Mouse (Mus musculus) ES-E14 (cell line): ENCODE measurements around the gene Tmcc1. TPM values are rescaled to one million over a fixed set of nuclear protein-coding genes. Genes with fewer than 3 reads are reported as not detected.

Experiments
- DNase-seq: peaks from one replicate; pipeline ENCODE4 v3.0.0-alpha.2; 2013; ENCODE audit warnings: low read depth, low spot score
- H3K27ac ChIP-seq: 2 replicates; pipeline ENCODE4 v1.5.1; 2012; ENCODE audit warnings: low read depth, mild to moderate bottlenecking, low read length, moderate library complexity, mixed read lengths; ENCODE audit not compliant: poor library complexity, insufficient read depth, severe bottlenecking
- H3K36me3 ChIP-seq: 2 replicates; pipeline ENCODE4 v1.6.1; 2012; ENCODE audit warnings: mild to moderate bottlenecking, low read length, moderate library complexity, mixed read lengths; ENCODE audit not compliant: control insufficient read depth, poor library complexity, insufficient read depth, severe bottlenecking
- H3K4me1 ChIP-seq, 2 experiments: fragments of 150-350 bp in 1 of 2; sonication (generic) in 1 of 2; 2 replicates each; pipeline ENCODE4 v1.6.1; 2012; ENCODE audit warnings: low read length in 2 of 2, mild to moderate bottlenecking in 1 of 2, mixed read lengths in 1 of 2; ENCODE audit not compliant: control insufficient read depth in 2 of 2, insufficient read depth in 2 of 2, poor library complexity in 1 of 2
- H3K4me3 ChIP-seq, 2 experiments: fragments of 150-350 bp in 1 of 2; sonication (generic) in 1 of 2; 2 replicates each; pipeline ENCODE4 v1.5.1; 2012; ENCODE audit warnings: low read length in 2 of 2, low read depth in 1 of 2, mild to moderate bottlenecking in 1 of 2, mixed read lengths in 1 of 2; ENCODE audit not compliant: insufficient read depth in 1 of 2, poor library complexity in 1 of 2, severe bottlenecking in 1 of 2
- H3K9ac ChIP-seq: 2 replicates; pipeline ENCODE4 v1.6.1; 2012; ENCODE audit warnings: low read depth, mild to moderate bottlenecking, low read length, mixed read lengths; ENCODE audit not compliant: poor library complexity, insufficient read depth, severe bottlenecking
- H3K9me3 ChIP-seq: fragments of 150-350 bp; sonication (generic); 2 replicates; pipeline ENCODE4 v1.6.1; 2012; ENCODE audit warnings: low read depth, mild to moderate bottlenecking, low read length; ENCODE audit not compliant: control insufficient read depth, insufficient read depth
- CHD2 ChIP-seq: IDR thresholded peaks from 2 replicates; pipeline ENCODE4 v1.6.1; 2014; ENCODE audit warnings: mild to moderate bottlenecking, low read depth, low read length, inconsistent platforms
- HCFC1 ChIP-seq: IDR thresholded peaks from 2 replicates; pipeline ENCODE4 v1.6.1; 2012; ENCODE audit warnings: low read length, inconsistent platforms, borderline replicate concordance; ENCODE audit not compliant: insufficient read depth
- MAFK ChIP-seq: IDR thresholded peaks from 2 replicates; pipeline ENCODE4 v1.6.1; 2014; ENCODE audit warnings: mild to moderate bottlenecking, low read depth, low read length, inconsistent platforms; ENCODE audit not compliant: insufficient read depth
- ZC3H11A ChIP-seq: IDR thresholded peaks from 2 replicates; pipeline ENCODE4 v1.6.1; 2012; ENCODE audit warnings: low read depth, mild to moderate bottlenecking, inconsistent platforms, low read length, borderline replicate concordance
- ZNF384 ChIP-seq: IDR thresholded peaks from 2 replicates; pipeline ENCODE4 v1.6.1; 2012; ENCODE audit warnings: low read depth, low read length, inconsistent platforms
- in situ Hi-C, 2 experiments: fragments of 600-800 bp; cut with MboI; formaldehyde crosslinking; loops; one replicate each; pipeline ENCODE4 v1.15.1; 2025; ENCODE audit warnings: low sequenced_read_pairs in 2 of 2, inconsistent platforms in 1 of 2; ENCODE audit not compliant: unreplicated experiment in 2 of 2
- total RNA-seq: library from RNA; depleted of rRNA; stranded (reverse); fragments of 300-350 nt; gene quantifications from 2 replicates; pipeline ENCODE4 v1.2.3, GENCODE M21; 2012

Tmcc1 gene
- total RNA-seq, 1 experiment: 29.3 TPM

DNA sequence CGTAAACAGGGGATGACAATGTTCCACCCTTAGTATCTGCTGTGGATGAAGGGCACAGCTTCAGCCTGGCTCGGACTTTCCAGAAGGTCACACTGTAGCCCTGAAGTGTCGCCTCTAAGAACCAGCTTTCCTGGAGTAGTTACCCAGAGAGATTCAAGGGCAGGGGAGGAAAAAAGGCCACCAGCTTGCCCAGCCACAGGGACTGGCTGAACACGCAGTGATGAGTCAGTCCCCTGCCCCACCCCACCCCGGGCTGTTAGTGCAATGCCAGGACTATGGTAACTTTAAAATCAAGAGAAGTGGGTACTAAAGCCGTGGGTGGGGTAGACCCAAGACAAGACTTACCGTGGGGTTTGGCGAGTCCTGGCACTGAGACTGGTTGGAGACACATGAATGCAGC is 217.7 kb downstream of the Tmcc1 start:
- no peak for DNase-seq
- in situ Hi-C loops: no loop called here
- Histone ChIP-seq H3K27ac (no peak overlapping the region), H3K4me3 (no peak overlapping the region), H3K9me3 (no peaks in the 10 kb centered on the region), H3K4me1 (no peaks in the 10 kb centered on the region), H3K9ac (no peak overlapping the region), H3K36me3 (no peaks in the 10 kb centered on the region)
- TF ChIP-seq ZC3H11A (no peak), MAFK (no peak), ZNF384 (no peak), CHD2 (no peak), HCFC1 (no peak)

DNA sequence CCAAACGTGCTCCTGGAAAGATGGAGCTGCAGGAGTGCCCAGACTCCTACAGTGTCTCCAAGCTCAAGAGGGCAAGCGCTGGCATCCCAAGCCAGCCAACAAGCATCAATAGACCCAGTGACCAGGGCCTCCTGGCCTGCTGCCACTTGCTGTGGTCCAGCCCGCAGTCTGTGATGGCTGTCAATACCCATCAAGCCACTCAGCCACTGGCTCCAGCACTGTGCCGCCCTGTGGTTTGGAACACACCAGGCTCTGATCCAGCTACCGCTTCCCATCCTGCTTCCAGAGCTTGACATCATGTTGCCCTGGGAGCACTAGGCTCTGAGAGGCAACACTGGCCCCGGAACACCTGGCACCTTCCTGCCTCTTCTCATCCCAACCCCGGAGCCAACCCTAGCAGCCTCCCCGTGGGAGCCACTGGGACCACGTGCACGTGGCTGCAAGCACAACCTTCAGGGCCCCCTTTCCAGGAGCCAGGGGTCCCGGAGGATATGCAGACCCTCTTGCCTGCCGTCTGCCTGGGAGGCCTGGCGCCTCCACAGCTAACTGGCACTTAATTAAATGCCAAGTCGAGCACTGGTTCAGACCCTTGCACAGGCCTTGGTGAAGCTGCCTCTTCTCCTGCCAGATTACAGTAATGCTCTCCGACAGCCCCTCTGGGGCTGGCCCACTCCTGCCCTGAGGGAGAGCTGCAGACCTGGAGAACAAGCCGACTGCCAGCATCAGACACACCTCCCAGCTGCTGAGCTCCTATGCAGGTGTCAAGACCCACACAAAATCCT is 219.2 kb downstream of the Tmcc1 start:
- TF ChIP-seq MAFK: no peak
- no peak for TF ChIP-seq CHD2
- TF ChIP-seq HCFC1: no peak
- no peak for TF ChIP-seq ZNF384
- TF ChIP-seq ZC3H11A: no peak
- H3K4me1 ChIP-seq: no peaks in the 10 kb centered on the region
- no peaks in the 10 kb centered on the region for H3K9me3 ChIP-seq
- no peak for DNase-seq
- H3K4me3 ChIP-seq: no peak overlapping the region
- no peak overlapping the region for H3K27ac ChIP-seq
- H3K9ac ChIP-seq: no peak overlapping the region
- in situ Hi-C loops: no loop called here
- H3K36me3 ChIP-seq: no peaks in the 10 kb centered on the region

DNA sequence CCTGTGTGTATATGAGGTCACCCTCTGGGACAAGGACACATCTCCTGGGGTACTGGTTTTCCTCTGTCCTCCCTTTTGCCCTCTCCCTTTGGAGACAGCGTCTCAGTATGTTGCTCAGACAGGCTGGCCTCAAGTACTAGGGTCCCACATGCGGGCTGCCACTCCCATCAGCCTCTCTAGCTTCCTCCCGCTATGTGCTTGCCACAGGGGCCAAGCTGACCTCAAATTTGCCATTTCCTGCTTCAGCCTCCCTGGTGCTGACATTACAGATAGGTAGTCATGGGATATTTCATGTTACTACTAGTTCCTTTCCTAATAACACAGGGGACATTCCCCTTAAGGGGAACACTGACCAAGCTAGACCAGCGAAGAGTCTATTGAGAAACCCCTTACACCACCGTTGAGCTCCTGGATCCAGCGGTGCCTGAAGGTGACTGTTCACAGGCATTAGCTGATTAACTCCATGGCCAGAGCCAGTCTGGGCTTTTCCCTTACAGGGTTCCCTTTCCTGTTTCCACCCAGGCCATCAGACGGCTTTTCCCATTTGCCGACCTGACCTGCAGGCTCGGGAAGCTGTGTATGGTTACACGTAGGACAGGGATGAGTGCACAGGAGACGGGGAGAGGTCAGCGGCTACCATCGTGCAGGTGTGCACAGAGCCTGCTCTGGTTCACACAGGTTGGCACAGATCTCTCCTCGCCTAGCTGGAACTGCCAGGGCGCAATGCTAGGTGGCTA is 220.0 kb downstream of the Tmcc1 start:
- no peak for DNase-seq
- TF ChIP-seq ZC3H11A: no peak
- no peak for TF ChIP-seq MAFK
- TF ChIP-seq HCFC1: no peak
- no peak for TF ChIP-seq ZNF384
- TF ChIP-seq CHD2: no peak
- H3K27ac ChIP-seq: no peak overlapping the region
- no peak overlapping the region for H3K4me3 ChIP-seq
- no peak overlapping the region for H3K9ac ChIP-seq
- no peaks in the 10 kb centered on the region for H3K36me3 ChIP-seq
- no peaks in the 10 kb centered on the region for H3K4me1 ChIP-seq
- in situ Hi-C loops: no loop called here
- H3K9me3 ChIP-seq: no peaks in the 10 kb centered on the region

DNA sequence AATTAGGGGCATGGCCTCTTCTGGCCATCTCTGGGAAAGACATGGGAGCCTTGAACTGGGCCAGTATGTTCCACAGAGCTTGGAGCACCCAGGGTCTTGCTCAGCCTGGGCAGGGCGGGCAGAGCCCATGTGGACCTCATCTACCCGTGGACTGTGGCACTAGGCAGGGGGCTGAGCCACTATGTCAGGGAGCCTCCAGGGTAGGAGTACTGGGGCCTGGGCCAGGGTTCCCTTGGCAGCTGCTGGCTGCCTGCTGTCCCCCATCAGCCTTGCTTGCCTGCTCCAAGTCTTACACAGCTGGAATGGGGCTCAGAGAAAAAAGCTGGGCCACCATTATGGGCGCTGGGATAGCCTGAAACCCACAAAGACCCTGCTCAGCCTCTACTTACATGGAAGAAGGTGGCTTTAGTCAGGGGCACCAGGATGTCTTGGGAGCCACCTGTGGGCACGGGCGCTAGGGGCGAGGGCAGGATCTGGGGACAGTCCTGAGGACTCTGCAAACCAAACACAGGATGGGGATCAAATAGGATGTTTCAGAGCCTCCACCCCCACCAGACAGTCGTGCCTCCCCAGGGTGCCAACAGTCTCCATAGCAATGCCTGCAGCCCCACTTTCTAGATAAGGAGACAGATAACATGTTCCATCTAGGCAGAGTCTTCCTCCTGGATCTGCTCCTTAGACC is 221.1 kb downstream of the Tmcc1 start:
- Histone ChIP-seq H3K36me3 (no peaks in the 10 kb centered on the region), H3K4me3 (no peak overlapping the region), H3K27ac (no peak overlapping the region), H3K4me1 (no peaks in the 10 kb centered on the region), H3K9me3 (no peaks in the 10 kb centered on the region), H3K9ac (no peak overlapping the region)
- in situ Hi-C loops: no loop called here
- DNase-seq: no peak
- TF ChIP-seq MAFK (no peak), ZC3H11A (no peak), CHD2 (no peak), ZNF384 (no peak), HCFC1 (no peak)
